Mouse (Mus musculus) embryonic fibroblast, embryonic 13.5 days (primary cell): ENCODE results near the gene Prdx5.

Source experiments
- CTCF ChIP-seq: IDR thresholded peaks from 2 replicates; pipeline ENCODE4 v1.5.1; 2011; ENCODE audit warnings: mild to moderate bottlenecking, control low read depth, low read length, moderate library complexity, borderline replicate concordance; ENCODE audit not compliant: insufficient read depth
- POLR2A ChIP-seq: IDR thresholded peaks from 2 replicates; pipeline ENCODE4 v1.6.1; 2011; ENCODE audit warnings: low read depth, mild to moderate bottlenecking, control low read depth, low read length, moderate library complexity

DNA sequence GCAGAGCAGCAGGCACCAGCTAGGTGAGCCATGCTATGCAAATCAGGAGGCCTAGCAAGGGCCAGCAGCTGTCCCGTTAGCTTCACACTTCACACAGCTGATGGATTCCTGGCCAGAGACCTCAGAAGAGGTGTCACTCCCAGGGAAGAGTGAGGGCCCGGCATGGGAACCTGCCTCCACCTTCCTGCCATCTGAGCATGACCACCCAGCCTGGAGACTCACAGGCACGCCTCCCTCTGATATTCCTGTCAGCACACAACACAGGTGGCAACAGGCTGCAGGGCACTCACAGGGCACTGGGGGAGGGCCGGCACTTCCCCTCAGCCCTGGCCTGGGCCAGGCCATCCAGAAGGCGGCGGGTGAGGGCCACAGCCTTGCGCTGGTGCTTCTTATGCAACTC, 45.5 kb upstream of the Prdx5 start:
- TF ChIP-seq CTCF = no peak
- no peak for TF ChIP-seq POLR2A
